Mouse (Mus musculus) hematopoietic multipotent progenitor cell, adult 10-12 weeks (in vitro differentiated cells): ENCODE results near the gene Prpsap2. TPM values are rescaled to one million over a fixed set of nuclear protein-coding genes. Genes with fewer than 3 reads are reported as not detected.

Source experiments
- polyA plus RNA-seq: library from polyadenylated mRNA; stranded (reverse); fragments of >175 nt; gene quantifications from 2 replicates; pipeline ENCODE4 v1.2.3, GENCODE M21; 2012; ENCODE audit warnings: low replicate concordance

Prpsap2 gene
- polyA plus RNA-seq = 18.6 and 28.6 TPM in 2 replicates

GRCm38 (mm10) chr11:61761584-61762407 lies at the start of gene Prpsap2:
Gene Prpsap2, minus strand, starts transcription at chr11:61762088.

GRCm38 (mm10) chr11:61720636-61721035 lies 41.3 kb downstream of the Prpsap2 start, which contains the start of gene Slc5a10:
Gene Slc5a10, minus strand, starts transcription at chr11:61720826.

GRCm38 (mm10) chr11:61683907-61684731 lies 77.8 kb downstream of the Prpsap2 start, which contains the start of gene Fam83g:
Gene Fam83g, plus strand, starts transcription at chr11:61684091.

Other genes starting within 250 kb of the Prpsap2 start
- gene Epn2, start 182.4 kb downstream of the Prpsap2 start, polyA plus RNA-seq = 2.4 and 3.0 TPM in 2 replicates
- 170 and 183 TPM in 2 replicates for gene Grap, start 108.8 kb downstream of the Prpsap2 start, polyA plus RNA-seq
- 2.4 and 5.6 TPM in 2 replicates for gene Fam83g, start 78.0 kb downstream of the Prpsap2 start, polyA plus RNA-seq
- gene Slc5a10, start 41.3 kb downstream of the Prpsap2 start, polyA plus RNA-seq = 0.09 TPM in 1 of 2 replicates, not detected in the other
- 9.9 and 12.0 TPM in 2 replicates for gene Ulk2, start 93.0 kb upstream of the Prpsap2 start, polyA plus RNA-seq
- gene Akap10, start 168.2 kb upstream of the Prpsap2 start, polyA plus RNA-seq = 22.4 and 68.4 TPM in 2 replicates
- 1.3 and 15.8 TPM in 2 replicates for gene Specc1, start 194.7 kb upstream of the Prpsap2 start, polyA plus RNA-seq